Mouse (Mus musculus): Measurements from ENCODE around the gene Csn1s2a. TPM values are rescaled to one million over a fixed set of nuclear protein-coding genes. Genes with fewer than 3 reads are reported as not detected.

Csn1s2a gene
- polyA plus RNA-seq (2015; fragmentation: Nextera tagmentation; extraction: Ambion mirVana) = not detected in 2 replicates

DNA sequence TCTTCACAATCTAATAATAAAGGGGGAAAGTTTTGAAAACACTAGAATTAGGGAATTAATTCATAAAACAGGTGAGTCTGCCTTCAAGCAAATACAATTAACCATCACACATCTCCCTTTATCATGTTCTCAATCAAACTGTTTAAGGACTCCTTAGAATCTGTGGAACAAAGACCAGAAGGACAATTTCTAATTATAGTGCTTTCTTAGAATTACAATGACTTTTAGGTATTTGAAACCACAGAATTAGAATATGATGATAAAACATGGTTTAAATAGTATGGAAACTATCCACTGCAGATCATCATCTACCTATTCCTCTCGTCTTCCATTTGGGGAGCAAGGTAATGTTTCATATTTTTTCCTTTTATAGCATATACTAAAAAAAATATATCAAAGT is at the start of gene Csn1s2a:
Csn1s2a (plus strand) TSS at position 301 of the 400 bp plus-strand sequence.

DNA sequence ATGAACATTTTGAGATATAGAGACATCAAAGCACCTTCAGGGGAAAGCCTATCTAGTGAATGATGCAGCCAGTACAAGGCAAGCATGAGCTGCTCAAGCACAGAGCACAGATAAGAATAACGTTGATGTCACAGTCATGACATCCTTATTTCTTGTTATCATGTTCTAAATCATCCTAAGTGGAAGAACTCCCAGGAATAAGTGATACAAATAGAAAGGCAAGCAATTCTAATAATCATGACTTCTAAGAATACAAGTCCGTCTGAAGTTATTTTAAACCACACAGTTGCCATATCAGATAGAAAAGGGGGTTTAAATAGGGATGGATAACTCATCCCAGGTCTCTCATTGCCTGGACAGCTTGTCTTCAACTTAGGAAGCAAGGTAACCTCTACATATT is 33.4 kb downstream of the Csn1s2a start, which contains the start of gene Csn1s2b:
Csn1s2b (plus strand) TSS at position 301 of the 400 bp plus-strand sequence.

DNA sequence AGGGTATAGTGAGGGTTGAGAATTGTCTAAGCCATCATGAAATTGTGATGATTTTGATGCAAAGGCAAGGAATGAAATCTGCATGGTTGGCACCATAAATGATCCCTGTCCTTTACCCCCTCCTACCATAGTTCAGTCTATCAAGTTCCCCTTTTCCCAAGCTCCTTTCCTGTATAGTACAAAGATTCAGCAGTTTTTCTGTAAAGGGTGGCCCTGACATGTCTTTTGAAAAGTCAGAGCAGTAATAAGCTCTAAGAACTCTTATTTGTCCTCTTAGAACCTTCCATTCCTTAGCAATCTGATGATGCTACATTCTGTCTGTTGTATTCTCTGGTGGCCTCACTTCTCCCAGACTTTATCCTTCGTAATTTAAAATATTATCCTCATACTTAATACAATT is 51.0 kb downstream of the Csn1s2a start, which contains the start of gene Prr27:
Prr27 (plus strand) TSS at position 301 of the 400 bp plus-strand sequence.

Other genes starting within 250 kb of the Csn1s2a start
- 0.11 and 1.0 TPM in 2 replicates for gene Sult1b1, start 236.4 kb upstream of the Csn1s2a start, polyA plus RNA-seq (2015; fragmentation: Nextera tagmentation; extraction: Ambion mirVana)
- 2.1 and 2.9 TPM in 2 replicates for gene Sult1d1, start 205.5 kb upstream of the Csn1s2a start, polyA plus RNA-seq (2015; fragmentation: Nextera tagmentation; extraction: Ambion mirVana)
- 4.0 and 10.5 TPM in 2 replicates for gene Sult1e1, start 183.0 kb upstream of the Csn1s2a start, polyA plus RNA-seq (2015; fragmentation: Nextera tagmentation; extraction: Ambion mirVana)
- gene Csn1s1, start 108.4 kb upstream of the Csn1s2a start, polyA plus RNA-seq (2015; fragmentation: Nextera tagmentation; extraction: Ambion mirVana) = not detected in 2 replicates
- 0.12 TPM in 1 of 2 replicates, not detected in the other for gene Csn2, start 74.9 kb upstream of the Csn1s2a start, polyA plus RNA-seq (2015; fragmentation: Nextera tagmentation; extraction: Ambion mirVana)
- not detected in 2 replicates for gene Csn1s2b, start 33.5 kb downstream of the Csn1s2a start, polyA plus RNA-seq (2015; fragmentation: Nextera tagmentation; extraction: Ambion mirVana)
- not detected in 2 replicates for gene Prr27, start 51.1 kb downstream of the Csn1s2a start, polyA plus RNA-seq (2015; fragmentation: Nextera tagmentation; extraction: Ambion mirVana)
- gene Odam, start 110.5 kb downstream of the Csn1s2a start, polyA plus RNA-seq (2015; fragmentation: Nextera tagmentation; extraction: Ambion mirVana) = not detected in 2 replicates
- 0.22 TPM in 1 of 2 replicates, not detected in the other for gene Csn3, start 151.0 kb downstream of the Csn1s2a start, polyA plus RNA-seq (2015; fragmentation: Nextera tagmentation; extraction: Ambion mirVana)
- not detected in 2 replicates for gene 2310003L06Rik, start 194.9 kb downstream of the Csn1s2a start, polyA plus RNA-seq (2015; fragmentation: Nextera tagmentation; extraction: Ambion mirVana)
- not detected in 2 replicates for gene Gm28434, start 194.9 kb downstream of the Csn1s2a start, polyA plus RNA-seq (2015; fragmentation: Nextera tagmentation; extraction: Ambion mirVana)
- gene Cabs1, start 204.9 kb downstream of the Csn1s2a start, polyA plus RNA-seq (2015; fragmentation: Nextera tagmentation; extraction: Ambion mirVana) = not detected in 2 replicates
- gene Smr3a, start 228.0 kb downstream of the Csn1s2a start, polyA plus RNA-seq (2015; fragmentation: Nextera tagmentation; extraction: Ambion mirVana) = not detected in 2 replicates

All from adrenal gland, postnatal 0 days (tissue).